Mouse (Mus musculus) thymus, adult 18-20 months (tissue): ENCODE measurements around the gene Hmx1.

Source experiments
- DNase-seq, 2 experiments: peaks; one replicate each; pipeline ENCODE4 v3.0.0; 2022; ENCODE audit warnings: mixed read lengths in 2 of 2

Hmx1 gene

GRCm38 (mm10) chr5:35398310-35398910 lies 9.5 kb downstream of the Hmx1 start:
- DNase-seq: no peak

- DNase-seq: no peak
Observed at GRCm38 (mm10) chr5:35399061-35399460, 10.2 kb downstream of the Hmx1 start.

- no peak for DNase-seq
Observed at GRCm38 (mm10) chr5:35399704-35400320, 10.9 kb downstream of the Hmx1 start.

- no peak for DNase-seq
Observed at GRCm38 (mm10) chr5:35401240-35401639, 12.3 kb downstream of the Hmx1 start.

GRCm38 (mm10) chr5:35407411-35407930 lies 18.6 kb downstream of the Hmx1 start:
- no peak for DNase-seq

DNA sequence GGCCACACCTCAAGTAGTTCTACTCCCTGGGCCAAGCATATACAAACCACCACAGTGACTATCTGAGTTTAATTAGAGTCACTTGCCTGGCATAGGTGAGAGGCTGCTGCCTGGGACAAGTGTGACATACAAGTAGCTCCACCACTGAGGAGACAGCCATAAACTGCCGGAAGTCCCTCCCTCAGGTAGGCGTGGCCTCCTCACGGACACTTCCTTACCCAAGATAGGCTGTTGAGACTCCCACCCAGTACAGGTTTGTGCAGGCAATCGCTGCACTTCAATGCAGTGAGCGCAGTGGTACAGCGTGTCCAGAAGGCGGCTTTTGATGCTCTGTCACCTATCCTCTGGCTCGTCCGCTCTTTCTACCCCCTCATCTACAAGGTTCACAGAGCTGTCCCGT lies 22.1 kb downstream of the Hmx1 start:
- DNase-seq: no peak

DNA sequence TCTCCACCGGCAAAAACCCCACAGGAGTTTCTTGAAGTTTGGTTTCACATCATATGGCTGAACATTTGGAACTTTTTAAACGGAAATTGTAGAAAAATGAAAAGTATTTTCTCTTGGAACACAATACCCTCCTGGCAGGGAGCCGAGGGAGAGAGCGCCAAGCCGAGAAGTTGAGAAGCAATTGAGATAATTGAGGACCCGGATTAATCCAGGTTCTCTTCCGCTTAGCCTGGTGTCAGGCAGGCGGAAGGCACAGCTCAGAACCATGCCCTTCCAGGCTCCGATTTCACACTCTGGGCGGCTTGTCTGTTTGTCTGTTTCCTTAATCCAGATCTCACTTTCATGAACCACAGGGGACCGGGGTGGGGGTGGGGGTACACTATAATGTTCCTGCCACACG lies 23.9 kb downstream of the Hmx1 start:
- DNase-seq: no peak

DNA sequence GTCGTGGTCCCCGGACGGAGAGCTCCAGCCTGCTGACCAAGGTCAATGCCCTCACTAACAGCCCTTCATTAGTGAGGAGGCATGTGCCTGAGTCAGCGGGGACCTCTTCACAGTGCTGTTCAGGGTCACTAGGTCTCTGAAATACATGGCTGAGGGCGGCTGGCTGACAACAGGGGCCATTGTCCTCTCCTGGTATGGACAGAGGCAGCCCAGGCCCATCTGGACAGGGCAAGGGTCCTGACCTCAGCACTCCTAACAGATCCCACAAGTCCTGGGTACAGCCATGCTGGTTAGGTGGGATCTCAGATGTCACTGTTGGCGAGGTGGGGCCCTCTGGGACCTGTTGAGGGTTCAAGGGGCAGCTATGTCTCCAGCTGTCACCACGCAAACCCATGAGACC lies 28.8 kb downstream of the Hmx1 start:
- DNase-seq: no peak

GRCm38 (mm10) chr5:35421622-35422021 lies 32.7 kb downstream of the Hmx1 start:
- no peak for DNase-seq

GRCm38 (mm10) chr5:35425218-35425617 lies 36.3 kb downstream of the Hmx1 start:
- no peak for DNase-seq

- no peak for DNase-seq
Observed at GRCm38 (mm10) chr5:35427901-35428300, 39.0 kb downstream of the Hmx1 start.

DNA sequence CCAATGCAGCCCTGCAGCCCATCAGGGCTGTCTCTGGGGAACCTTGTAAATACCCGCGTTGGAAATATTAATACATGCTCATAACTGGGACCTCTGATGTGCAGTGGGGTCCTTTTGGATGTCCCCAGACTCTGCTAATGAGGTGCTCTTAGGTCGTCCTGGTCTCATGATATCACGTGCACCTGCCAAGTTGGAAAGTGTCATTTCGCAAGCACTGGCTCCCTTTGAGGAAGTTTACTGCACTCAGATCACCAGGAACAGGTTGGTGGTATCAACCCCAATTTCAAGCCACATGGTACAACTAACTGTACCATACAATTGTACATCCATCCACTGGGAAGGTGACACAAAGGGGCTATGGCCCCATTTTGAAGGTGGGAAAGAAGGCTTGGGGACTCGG lies 39.5 kb downstream of the Hmx1 start:
- DNase-seq: no peak

GRCm38 (mm10) chr5:35432098-35432497 lies 43.2 kb downstream of the Hmx1 start:
- DNase-seq: no peak

DNA sequence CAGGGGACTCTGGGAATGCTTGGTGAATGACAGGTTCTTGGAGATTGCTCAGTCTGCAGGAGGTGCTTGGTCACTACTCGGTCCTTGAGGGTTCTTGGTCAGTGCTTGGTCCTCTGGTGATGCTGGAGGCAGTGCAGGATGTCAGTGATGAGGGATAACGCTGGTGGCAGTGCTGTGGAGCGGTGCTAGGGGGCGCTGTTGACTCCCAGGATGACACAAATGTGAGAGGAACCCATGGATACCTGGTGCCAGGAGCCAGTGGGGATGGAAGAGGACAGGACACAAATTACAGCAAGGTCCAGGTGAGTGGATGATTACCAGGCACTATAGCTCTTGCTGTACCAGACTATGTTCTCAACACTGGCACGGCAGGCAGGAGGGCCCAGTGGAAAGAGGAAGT lies 45.1 kb downstream of the Hmx1 start:
- no peak for DNase-seq

- DNase-seq: no peak
Observed at GRCm38 (mm10) chr5:35434703-35435102, 45.8 kb downstream of the Hmx1 start.

GRCm38 (mm10) chr5:35438805-35439204 lies 49.9 kb downstream of the Hmx1 start:
- no peak for DNase-seq

DNA sequence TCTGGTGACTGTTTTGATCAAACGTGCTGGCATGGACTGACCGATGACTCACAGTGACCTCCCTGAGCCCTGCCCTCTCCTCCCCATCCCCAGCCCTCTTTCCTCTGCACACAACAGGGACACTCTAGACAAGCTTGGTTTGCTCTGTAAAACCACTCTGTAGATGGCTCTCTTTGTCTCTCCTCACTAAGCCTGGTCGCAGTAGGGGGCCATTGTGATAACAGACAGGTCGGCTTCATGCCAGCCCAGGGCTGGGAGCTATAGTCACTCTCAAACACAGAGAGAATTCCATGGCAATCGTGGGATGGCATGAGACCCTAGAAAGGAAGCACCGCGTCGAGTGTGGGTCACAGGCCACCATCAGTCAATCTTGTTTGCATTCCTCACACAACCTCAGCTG lies 51.6 kb downstream of the Hmx1 start:
- no peak for DNase-seq

DNA sequence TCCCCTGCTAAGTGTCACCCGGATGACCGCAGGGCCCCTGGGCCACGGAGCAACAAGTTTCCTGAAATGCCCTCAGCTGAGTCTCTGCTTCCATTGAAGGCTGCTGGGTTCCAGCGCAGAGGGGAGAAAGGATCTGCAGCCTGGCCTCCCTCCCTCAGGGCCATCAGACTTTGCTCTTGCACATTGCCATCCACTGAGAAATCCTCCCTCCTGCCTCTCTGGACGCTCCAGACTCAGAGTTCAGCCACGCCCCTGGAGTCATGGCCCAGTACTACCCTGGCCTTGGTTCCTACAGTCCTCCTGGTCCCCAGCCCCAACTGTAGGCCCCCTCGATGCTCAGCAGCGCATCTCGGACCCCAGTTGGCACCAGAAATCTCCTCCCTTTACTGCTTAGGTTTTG lies 52.5 kb downstream of the Hmx1 start:
- DNase-seq: no peak

DNA sequence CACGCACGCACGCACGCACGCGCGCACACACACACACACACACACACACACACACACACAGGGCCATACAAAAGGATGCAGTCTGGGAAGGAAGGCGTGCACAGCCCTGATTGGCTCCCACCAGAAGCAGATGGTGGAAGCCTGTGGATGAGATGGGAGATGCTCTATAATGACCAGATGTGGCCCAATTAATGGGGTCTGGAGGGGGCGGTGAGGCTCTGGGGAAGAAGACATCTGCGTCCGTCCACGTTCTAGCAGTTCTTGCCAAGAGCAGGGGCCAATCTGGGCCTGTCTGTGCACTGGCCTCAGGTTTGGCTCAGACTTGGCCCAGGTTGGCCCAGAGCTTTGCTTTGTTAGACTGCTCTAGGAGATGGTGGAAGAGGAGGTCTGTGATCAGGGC lies 55.8 kb downstream of the Hmx1 start:
- no peak for DNase-seq

- DNase-seq: no peak
Observed at GRCm38 (mm10) chr5:35447656-35448443, 58.9 kb downstream of the Hmx1 start.
